Mouse (Mus musculus) hindbrain, embryonic 16.5 days (tissue): ENCODE results near the gene Det1. TPM values are rescaled to one million over a fixed set of nuclear protein-coding genes. Genes with fewer than 3 reads are reported as not detected.

ENCODE experiments used
- ATAC-seq: fragments of 200-750 bp; cut with Nextera tagmentation; 2 replicates; pipeline ENCODE4 v1.8.0; 2017; ENCODE audit warnings: moderate TSS enrichment, moderate library complexity
- H3K27ac ChIP-seq: fragments of 300-500 bp; sonication (generic); 2 replicates; pipeline ENCODE4 v1.5.1; 2014; ENCODE audit warnings: low read depth, mild to moderate bottlenecking, control low read depth, low read length, moderate library complexity
- H3K27me3 ChIP-seq: fragments of 300-500 bp; sonication (generic); replicated peaks from 2 replicates; pipeline ENCODE4 v1.6.1; 2014; ENCODE audit warnings: low read length; ENCODE audit not compliant: control insufficient read depth, insufficient read depth
- H3K36me3 ChIP-seq: fragments of 300-500 bp; sonication (generic); 2 replicates; pipeline ENCODE4 v1.6.1; 2014; ENCODE audit warnings: mild to moderate bottlenecking, low read length, moderate library complexity, mixed read lengths; ENCODE audit not compliant: control insufficient read depth, insufficient read depth
- H3K4me1 ChIP-seq: fragments of 300-500 bp; sonication (generic); 2 replicates; pipeline ENCODE4 v1.6.1; 2014; ENCODE audit warnings: low read depth, low read length; ENCODE audit not compliant: control insufficient read depth, insufficient read depth
- H3K4me2 ChIP-seq: fragments of 300-500 bp; sonication (generic); 2 replicates; pipeline ENCODE4 v1.6.1; 2014; ENCODE audit warnings: mild to moderate bottlenecking, low read length, control low read depth, moderate library complexity
- H3K4me3 ChIP-seq: fragments of 300-500 bp; sonication (generic); 2 replicates; pipeline ENCODE4 v1.5.1; 2014; ENCODE audit warnings: mild to moderate bottlenecking, low read length, control low read depth, moderate library complexity
- H3K9ac ChIP-seq: fragments of 300-500 bp; sonication (generic); 2 replicates; pipeline ENCODE4 v1.6.1; 2014; ENCODE audit warnings: low read depth, mild to moderate bottlenecking, control low read depth, low read length, moderate library complexity
- H3K9me3 ChIP-seq: fragments of 300-500 bp; sonication (generic); 2 replicates; pipeline ENCODE4 v1.6.1; 2014; ENCODE audit warnings: mild to moderate bottlenecking, low read length, moderate library complexity; ENCODE audit not compliant: control insufficient read depth
- WGBS: fragments of 180-500 bp; shearing (Covaris S2); extraction: QIAGEN DNeasy Blood & Tissue Kit; methylation state at CpG from one replicate; pipeline ENCODE4 v1.1.7; 2014; 5-methylcytosine and 5-hydroxymethylcytosine counted together
- polyA plus RNA-seq: library from polyadenylated mRNA; unstranded; fragments of >200 nt; fragmentation: Nextera tagmentation; extraction: Ambion mirVana; gene quantifications from 2 replicates; pipeline ENCODE4 v1.2.1, GENCODE M21; 2015

Det1 gene
- polyA plus RNA-seq, 1 experiment from 2014 or later = 9.9 TPM

DNA sequence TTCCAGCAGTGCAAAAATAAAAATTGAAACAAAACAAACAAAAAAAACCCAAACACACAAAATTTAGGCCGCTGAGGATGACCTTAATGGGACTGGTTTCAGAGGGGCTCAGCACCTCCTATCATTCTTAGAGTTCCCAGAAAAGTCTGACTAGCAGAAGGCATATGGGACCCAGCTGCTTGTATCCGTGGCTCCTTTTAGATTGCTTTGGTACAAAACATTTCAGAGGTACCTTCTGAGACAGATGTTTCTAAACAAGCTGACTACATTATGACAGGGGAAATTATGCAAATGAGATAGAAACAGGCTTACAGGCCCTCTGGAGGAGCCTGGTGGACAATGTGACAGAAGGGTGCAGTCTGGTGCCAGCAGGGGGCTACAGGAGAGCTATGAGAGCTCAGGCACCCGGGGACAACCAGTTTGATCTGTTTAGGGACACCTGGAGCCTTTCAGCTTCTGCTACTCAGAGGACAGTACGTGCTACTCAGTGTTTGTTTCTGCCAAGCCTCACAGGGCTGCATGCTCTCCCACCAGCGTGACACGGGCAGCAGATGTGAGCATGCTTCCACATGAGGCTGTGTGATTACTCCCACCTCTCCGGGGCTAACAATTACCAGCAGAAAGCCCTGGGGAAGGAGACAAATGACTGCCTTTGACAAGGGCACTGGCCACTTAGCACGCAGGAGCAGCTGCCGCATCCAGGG, 20.2 kb downstream of the Det1 start:
- Histone ChIP-seq H3K9ac (no peak overlapping the region), H3K4me1 (peaks cover 10% of the 10 kb centered on the region), H3K9me3 (no peaks in the 10 kb centered on the region), H3K27ac (peak overlapping the region; percentile 48), H3K4me3 (no peak overlapping the region), H3K27me3 (no peaks in the 10 kb centered on the region), H3K4me2 (no peak overlapping the region), H3K36me3 (no peaks in the 10 kb centered on the region)
- WGBS = 34% methylated on average over 9 of the region's 9 CpGs
- peak; percentile 74 for ATAC-seq

DNA sequence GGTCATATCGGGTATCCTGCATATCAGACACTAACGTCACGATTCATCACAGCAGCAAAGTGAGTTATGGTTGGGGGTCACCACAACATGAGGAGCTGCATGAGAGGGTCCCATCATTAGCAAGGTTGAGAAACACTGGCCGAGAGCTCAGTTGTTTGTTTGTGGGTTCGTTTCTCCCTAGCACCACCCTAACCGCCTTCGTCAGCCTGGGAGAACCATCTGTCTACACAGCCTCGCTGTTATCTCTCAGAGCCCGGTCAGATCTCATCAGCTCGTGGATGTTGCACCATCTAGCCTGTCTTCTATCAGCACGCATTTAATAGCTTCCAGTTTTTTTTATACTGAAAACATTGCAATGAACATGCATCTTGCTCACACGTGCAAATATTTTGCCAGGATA, 28.7 kb downstream of the Det1 start:
- Histone ChIP-seq H3K9me3 (no peaks in the 10 kb centered on the region), H3K27me3 (no peaks in the 10 kb centered on the region), H3K4me1 (peaks cover 9% of the 10 kb centered on the region; the same call in 1 of the 2 replicates), H3K36me3 (no peaks in the 10 kb centered on the region), H3K4me2 (no peak overlapping the region), H3K27ac (no peak overlapping the region), H3K9ac (no peak overlapping the region), H3K4me3 (no peak overlapping the region)
- WGBS = 91% methylated on average over 12 of the region's 12 CpGs
- ATAC-seq = no peak

DNA sequence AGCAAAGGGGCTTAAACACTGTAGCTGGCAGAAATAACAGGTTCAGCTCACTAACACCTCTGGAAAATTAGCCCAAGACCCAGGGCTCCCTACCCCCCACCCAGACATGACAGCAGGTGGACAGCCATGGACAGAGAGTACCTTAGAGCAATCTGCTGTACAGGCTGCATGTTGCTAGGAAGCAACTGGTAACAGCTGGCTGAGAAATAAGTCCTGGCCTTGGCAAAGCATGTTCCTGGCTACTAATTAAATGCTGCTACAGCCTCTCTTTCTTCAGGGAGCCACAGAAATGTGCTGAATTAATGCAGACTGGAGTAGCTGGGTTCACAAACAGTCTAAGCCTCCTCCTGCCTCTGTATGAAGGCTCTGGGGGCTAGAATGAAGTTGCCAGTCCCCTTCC, 32.3 kb downstream of the Det1 start:
- H3K9me3 ChIP-seq = no peaks in the 10 kb centered on the region
- H3K4me3 ChIP-seq = no peak overlapping the region
- H3K4me1 ChIP-seq = peaks cover 9% of the 10 kb centered on the region; the same call in 1 of the 2 replicates
- H3K4me2 ChIP-seq = no peak overlapping the region
- no peaks in the 10 kb centered on the region for H3K36me3 ChIP-seq
- H3K27me3 ChIP-seq = no peaks in the 10 kb centered on the region
- peak overlapping the region; percentile 54; the same call in 1 of the 2 replicates for H3K27ac ChIP-seq
- peak; percentile 76 for ATAC-seq
- no peak overlapping the region for H3K9ac ChIP-seq

DNA sequence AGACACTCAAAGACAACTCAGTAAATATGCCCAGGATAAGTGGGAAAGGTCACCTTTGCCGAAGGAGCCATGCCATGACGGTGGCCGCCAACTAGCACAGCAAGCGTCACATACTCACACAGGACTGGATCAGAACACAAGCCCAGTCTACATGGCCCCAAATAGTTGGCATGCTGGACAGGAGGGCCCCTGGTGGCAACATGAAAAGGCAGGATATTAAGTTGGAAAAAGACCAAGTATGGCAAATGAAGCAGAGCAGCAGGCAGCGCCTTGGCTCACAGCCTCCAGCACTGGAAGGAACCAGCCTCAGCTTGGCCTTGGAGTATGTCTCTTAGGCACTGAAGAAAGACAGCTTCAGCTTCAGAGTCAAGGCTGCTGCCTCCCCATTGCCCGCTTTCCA, 33.3 kb downstream of the Det1 start:
- Histone ChIP-seq H3K36me3 (no peaks in the 10 kb centered on the region), H3K4me2 (no peak overlapping the region), H3K9ac (no peak overlapping the region), H3K4me3 (no peak overlapping the region), H3K27ac (peak overlapping the region; percentile 34; the same call in 1 of the 2 replicates), H3K27me3 (no peaks in the 10 kb centered on the region), H3K4me1 (peaks cover 9% of the 10 kb centered on the region; the same call in 1 of the 2 replicates), H3K9me3 (no peaks in the 10 kb centered on the region)
- peak; percentile 34; the same call in 1 of the 2 replicates for ATAC-seq
- 66% methylated on average over 6 of the region's 6 CpGs for WGBS

DNA sequence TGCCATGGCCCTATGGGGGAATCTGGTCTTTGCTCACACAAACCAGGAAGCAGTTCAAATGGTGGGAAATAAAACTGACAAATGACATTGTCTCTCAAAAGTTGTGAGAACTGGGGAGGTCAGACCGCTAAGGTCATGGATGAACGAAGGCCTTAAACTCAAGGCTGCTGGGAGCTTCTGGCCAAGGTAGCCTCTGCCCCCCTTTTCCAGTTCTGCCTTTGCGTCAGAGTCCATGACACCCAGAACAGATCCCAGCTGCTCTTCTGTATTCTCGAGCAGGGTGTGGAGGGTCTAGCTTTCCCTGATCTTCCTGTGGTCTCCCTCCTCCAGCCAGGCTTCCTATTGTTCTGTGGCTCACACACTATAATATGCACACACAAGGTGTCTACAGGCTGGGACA, 39.9 kb downstream of the Det1 start:
- no peaks in the 10 kb centered on the region for H3K27me3 ChIP-seq
- H3K27ac ChIP-seq = no peak overlapping the region
- H3K9ac ChIP-seq = no peak overlapping the region
- no peaks in the 10 kb centered on the region for H3K9me3 ChIP-seq
- H3K4me3 ChIP-seq = no peak overlapping the region
- no peak overlapping the region for H3K4me2 ChIP-seq
- no peaks in the 10 kb centered on the region for H3K4me1 ChIP-seq
- 86% methylated on average over 4 of the region's 4 CpGs for WGBS
- no peaks in the 10 kb centered on the region for H3K36me3 ChIP-seq
- no peak for ATAC-seq

DNA sequence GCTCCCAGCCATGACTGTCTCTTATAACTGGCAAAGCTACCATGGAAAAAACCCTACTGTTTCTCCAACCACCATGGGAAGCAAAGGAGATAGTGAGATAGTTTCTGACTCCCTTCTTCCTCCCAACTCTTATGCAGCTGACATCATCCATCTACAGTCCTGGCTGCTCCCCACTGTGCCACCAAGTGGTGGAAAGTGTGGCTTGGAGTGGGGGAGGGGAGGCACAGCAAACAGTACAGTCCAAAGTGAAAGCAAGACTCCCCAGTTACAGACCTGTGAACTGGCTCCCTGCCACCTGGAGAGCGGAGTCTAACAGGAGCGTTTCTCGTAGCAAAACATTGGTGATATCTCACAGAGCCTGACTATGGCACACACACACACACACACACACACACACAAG, 43.2 kb downstream of the Det1 start:
- no peaks in the 10 kb centered on the region for H3K36me3 ChIP-seq
- 90% methylated on average over 3 of the region's 3 CpGs for WGBS
- no peak overlapping the region for H3K27ac ChIP-seq
- H3K27me3 ChIP-seq = no peaks in the 10 kb centered on the region
- H3K9me3 ChIP-seq = no peaks in the 10 kb centered on the region
- ATAC-seq = no peak
- H3K4me2 ChIP-seq = no peak overlapping the region
- H3K4me3 ChIP-seq = no peak overlapping the region
- no peak overlapping the region for H3K9ac ChIP-seq
- H3K4me1 ChIP-seq = no peaks in the 10 kb centered on the region

DNA sequence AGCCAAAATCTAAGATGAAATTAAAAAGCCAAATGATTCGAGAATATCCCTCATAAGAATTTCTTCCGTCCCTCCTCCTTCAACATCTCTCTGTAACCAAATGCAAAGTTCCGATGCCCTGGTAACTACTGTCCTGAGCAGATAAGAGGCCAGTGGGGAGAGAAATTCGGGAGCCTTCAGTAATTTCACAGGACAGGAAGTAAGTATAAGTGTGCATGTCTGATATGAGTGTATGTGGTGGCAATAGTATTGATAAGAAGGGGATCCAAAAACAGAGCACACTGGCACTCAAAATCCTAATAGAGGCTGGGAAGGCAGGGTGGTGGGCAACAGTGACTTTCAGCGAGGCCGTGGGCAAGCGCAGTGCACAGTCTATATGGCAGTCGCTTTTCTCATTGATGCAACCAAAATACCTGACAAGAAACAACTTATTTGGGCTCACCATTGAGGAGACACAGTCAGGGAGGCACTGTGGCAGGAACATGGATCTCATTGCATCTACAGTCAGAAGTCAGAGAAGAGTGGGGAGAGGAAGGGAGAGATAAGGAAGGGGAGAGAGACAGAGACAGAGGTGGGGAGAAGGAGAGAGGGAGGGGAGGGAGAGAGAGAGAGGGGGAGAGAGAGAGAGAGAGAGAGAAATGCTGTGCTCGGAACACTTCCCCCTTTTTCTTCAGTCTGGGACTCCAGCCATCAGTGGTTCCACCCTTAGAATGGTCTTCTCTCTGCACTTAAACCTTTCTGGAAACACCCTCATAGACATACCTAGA, 47.1 kb downstream of the Det1 start:
- no peak overlapping the region for H3K9ac ChIP-seq
- no peak overlapping the region for H3K4me3 ChIP-seq
- no peaks in the 10 kb centered on the region for H3K9me3 ChIP-seq
- no peak overlapping the region for H3K4me2 ChIP-seq
- H3K27me3 ChIP-seq = no peaks in the 10 kb centered on the region
- 84% methylated on average over 9 of the region's 9 CpGs for WGBS
- H3K27ac ChIP-seq = no peak overlapping the region
- no peak for ATAC-seq
- no peaks in the 10 kb centered on the region for H3K4me1 ChIP-seq
- H3K36me3 ChIP-seq = no peaks in the 10 kb centered on the region

DNA sequence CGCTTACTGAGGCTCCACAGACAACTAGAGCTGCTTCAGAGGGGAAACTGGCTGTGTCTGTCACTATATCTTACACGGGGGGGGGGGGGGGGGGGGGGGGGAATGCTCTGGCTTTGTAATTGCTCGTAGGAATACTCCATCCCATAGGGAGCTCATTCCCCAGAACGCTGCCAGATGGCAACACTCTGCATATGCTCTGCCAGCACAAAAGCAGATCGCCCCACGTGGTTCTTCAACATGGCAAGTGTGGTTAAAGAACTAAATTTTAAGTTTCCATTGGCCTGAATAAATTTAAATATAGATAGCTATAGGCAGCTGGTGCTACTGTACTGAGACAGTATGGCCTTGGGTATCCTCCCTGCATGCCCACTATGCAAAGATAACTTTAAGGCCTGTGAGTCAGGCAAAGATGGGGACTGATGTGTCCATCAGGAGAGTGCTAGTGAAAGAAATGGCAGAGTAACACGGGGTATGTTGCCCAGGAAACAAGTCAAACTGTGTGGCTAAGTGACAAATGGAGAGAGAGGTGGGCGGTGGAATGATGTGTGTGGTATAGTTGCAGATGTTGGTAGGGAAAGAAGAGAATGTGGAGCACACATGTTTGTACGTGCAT, 49.1 kb downstream of the Det1 start:
- ATAC-seq = peak; percentile 15; the same call in 1 of the 2 replicates
- Histone ChIP-seq H3K4me1 (no peaks in the 10 kb centered on the region), H3K9me3 (no peaks in the 10 kb centered on the region), H3K4me3 (no peak overlapping the region), H3K27ac (no peak overlapping the region), H3K4me2 (no peak overlapping the region), H3K27me3 (no peaks in the 10 kb centered on the region), H3K36me3 (no peaks in the 10 kb centered on the region), H3K9ac (no peak overlapping the region)
- WGBS = 33% methylated on average over 9 of the region's 9 CpGs

DNA sequence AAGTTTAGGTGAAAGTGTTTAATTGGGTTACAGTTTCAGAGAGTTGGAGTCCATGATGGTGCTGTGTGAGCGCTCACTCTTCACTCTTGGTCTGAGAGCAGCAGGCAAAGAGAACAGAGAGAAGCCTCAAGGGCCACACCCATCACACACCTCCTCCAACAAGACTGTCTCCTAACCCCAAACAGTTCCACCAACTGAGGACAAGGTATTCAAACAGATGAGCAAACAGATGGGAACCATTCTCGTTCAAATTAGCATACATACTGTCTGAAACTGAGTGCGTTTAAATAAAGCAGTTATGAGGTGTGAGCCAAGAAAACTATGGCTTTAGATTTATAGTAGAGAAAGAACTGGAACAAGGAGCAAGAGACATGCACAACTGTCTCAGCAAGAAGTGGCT, 50.4 kb downstream of the Det1 start:
- Histone ChIP-seq H3K36me3 (no peaks in the 10 kb centered on the region; the same call in 1 of the 2 replicates), H3K4me1 (no peaks in the 10 kb centered on the region), H3K4me3 (no peak overlapping the region), H3K9me3 (no peaks in the 10 kb centered on the region), H3K27ac (no peak overlapping the region), H3K9ac (no peak overlapping the region), H3K4me2 (no peak overlapping the region), H3K27me3 (no peaks in the 10 kb centered on the region)
- WGBS = 75% methylated on average over 3 of the region's 3 CpGs
- ATAC-seq = no peak
